Mouse (Mus musculus): ENCODE results near the gene Kctd3.

Kctd3 gene

DNA sequence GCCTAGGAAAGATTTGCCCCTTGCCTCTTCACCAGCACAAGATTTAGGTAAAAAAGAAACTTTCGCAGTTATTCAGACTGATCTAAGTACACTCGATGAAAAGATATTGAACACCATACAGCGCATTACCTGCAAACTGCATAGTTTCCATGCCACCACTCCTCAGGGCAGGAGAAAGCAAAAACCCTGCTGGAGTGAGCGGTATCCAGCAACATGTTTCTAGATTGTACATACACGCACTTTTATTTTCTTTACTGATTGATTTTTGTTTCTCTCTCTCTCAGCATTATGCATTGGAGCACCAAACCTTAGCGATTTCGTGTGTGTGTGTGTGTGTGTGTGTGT lies 311 bp upstream of the Kctd3 start:
- DNase-seq (ENCODE audit: inconsistent ontology term) = no peak

DNA sequence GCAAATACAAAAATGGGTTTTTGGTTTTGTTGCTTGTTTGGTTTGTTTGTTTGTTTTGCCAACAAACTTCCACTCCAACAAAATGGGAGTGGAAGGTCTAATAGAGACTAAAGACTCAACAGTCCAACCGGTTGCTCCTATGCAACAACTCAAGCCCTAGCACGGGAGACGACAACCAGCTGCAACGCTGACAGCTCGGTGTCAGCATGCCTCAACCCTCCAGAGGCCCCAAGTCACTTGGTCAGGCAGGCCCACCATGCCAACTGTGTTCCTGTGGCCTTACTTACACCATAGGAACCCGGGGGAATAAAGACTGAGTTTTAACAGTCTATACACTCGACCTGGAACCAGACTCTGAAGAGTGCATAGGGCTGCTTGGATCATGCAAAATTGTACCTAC lies 815 bp downstream of the Kctd3 start:
- no peak for DNase-seq (ENCODE audit: inconsistent ontology term)

DNA sequence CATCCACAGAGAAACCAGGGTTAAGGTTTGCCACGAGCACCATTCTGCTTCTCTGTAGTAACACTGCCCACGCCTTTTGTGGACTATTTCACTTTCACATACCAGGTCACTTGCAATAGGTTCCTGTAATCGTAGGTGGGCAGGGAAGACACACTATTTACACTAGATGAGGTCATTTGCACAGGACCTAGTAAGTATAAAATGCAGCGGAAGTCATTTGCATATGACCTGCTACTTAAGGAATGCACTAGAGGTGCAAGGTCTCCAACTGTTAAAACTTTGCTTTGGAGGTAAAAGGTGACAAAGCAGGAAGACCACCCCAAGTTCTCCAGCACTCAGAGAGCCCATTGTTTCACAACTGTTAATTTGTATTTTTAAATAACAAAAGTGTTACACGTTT lies 1.4 kb downstream of the Kctd3 start:
- DNase-seq (ENCODE audit: inconsistent ontology term) = no peak

DNA sequence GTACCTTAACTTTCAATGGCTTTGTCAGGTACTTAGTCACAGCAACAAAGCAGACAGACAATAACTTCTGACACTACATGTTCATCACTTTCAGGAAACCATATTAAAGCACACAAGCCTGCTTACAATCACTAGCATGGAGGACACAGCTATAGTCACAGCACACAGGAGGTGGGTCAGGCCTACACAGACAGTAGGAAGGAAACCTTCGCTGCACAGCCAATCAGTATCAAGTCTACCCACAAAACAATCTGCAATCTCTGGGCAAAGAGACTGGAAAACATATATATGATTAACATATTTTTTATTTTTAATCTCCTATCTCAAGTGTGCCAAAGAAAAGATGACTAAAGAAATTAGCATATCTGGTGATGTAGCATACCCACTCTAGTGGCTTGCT lies 2.9 kb downstream of the Kctd3 start:
- DNase-seq (ENCODE audit: inconsistent ontology term) = no peak

DNA sequence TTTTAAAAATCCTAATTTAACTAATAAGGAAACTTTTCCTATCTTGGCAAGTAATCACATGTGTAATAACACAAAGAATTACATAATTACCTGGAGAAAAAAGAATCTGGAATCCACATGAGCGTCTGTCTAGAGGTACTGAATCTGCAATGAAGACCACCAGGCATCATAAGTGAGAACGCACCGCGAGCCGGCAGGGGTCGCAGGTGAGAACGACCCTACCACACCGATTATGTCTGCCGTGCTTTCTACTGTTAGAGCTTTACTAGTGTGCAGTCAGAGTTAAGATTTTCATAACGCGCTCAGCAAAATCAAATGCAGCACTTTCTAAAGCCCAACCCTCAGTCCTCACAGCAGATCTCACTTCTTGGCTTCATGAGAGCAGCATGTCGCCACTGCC lies 5.8 kb downstream of the Kctd3 start:
- DNase-seq (ENCODE audit: inconsistent ontology term) = no peak

DNA sequence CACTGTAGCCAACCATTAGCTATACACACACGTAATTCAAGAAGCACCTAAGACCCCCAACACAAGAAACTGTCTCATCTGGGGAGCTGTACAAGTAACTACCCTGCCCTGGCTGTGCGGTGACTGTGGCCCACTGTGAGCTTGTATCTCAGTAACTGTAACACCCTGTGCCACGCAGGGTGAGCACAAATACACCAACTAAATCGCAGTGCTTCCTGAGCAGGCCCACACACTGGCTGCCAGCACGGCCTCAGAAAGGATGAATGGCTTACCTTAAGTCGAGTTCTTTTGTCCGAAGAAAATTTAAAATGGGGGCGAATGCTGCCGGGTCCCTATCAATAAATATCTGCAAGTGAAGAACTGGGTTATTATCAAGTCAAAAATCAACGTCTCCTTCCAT lies 7.7 kb downstream of the Kctd3 start:
- no peak for DNase-seq (ENCODE audit: inconsistent ontology term)

DNA sequence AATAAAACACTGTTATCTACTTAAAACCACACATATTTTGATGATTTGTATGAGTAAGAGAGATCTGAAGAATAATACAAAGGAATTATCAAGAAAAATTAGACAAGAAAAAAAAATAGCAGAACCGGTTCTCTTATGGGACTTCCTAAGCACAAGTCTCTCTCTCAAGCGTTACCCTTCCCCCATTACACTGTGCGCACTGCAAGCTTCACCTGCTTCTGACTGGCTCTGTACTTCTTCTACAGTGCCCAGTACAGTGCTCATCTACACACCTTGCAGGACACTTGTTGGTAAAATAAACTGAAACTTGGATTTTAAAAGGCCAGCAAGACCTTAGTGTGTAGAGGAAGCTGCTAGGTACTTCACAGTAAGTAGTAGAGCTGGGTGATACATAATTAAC lies 9.7 kb downstream of the Kctd3 start:
- DNase-seq (ENCODE audit: inconsistent ontology term) = no peak

DNA sequence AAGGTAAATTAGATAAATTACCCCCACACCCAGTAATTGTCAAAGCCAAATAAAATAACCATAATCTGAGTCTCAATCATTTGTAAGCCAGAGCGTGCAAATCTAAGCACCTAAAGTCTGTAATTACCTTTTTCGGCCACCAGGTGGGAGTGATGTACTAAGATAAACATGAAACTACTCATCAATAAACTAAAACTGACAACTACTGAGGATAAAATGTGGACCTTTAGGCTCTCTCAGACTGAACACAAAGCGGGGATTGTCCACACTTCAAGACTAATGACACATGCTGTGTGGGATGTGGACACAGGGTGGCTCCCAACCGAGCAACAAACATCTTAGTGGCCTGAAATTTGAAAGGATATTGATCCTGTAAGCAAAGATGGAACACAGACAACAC lies 14.4 kb downstream of the Kctd3 start:
- DNase-seq (ENCODE audit: inconsistent ontology term) = peak; percentile 88

DNA sequence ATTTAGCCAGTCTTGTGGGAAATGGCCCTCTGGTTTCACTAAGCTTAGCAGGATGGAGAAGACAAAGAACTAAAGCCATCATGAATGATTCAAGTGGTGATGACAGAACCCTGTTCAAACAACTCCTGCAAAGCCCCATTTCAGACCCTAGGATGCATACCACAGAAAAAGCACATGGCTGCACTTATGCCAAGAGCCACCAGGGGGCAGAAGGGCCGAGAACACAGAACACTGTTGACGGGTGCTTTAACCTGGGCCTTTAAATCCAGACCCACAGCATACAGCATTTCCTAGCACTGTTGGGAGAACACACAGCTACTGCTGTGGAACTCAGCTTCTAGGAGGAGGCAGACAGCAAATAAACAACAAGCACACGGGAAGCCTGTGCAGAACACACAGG lies 27.6 kb downstream of the Kctd3 start:
- DNase-seq (ENCODE audit: inconsistent ontology term) = peak; percentile 47

DNA sequence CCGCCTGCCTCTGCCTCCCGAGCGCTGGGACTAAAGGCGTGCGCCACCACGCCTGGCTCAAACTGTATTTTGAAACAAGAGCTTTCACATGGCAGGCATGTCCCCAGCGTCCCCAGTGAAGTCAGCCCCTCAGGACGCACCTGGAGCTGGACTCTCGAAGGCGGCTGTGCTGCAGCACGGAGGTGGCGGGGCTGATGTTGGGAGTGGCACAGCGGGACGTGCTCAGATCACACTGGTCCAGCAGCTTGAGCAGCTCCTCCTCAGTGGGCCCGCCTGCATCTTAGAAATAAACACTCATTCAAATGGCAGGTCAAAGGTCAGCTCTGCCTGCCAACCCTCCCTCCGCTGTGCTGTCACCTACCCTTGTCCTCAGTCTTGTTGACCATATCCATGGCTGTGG lies 33.7 kb downstream of the Kctd3 start:
- no peak for DNase-seq (ENCODE audit: inconsistent ontology term)

DNA sequence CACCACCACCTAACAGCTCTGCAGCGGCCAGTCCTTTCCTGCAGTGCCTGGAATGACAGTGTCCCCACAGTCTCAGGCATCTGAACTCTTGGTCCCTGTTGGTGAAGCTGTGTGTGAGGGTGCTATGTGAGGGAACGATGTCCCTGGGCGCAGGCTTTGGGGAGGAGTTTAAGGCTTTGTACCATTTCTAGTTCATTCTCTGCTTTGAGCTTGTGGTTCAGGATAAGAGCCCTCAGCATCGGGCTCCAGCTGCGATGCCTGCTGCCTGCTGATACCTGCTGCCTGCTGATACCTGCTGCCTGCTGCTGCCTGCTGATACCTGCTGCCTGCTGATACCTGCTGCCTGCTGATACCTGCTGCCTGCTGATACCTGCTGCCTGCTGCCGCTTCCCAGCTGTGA lies 34.6 kb downstream of the Kctd3 start:
- no peak for DNase-seq (ENCODE audit: inconsistent ontology term)

DNA sequence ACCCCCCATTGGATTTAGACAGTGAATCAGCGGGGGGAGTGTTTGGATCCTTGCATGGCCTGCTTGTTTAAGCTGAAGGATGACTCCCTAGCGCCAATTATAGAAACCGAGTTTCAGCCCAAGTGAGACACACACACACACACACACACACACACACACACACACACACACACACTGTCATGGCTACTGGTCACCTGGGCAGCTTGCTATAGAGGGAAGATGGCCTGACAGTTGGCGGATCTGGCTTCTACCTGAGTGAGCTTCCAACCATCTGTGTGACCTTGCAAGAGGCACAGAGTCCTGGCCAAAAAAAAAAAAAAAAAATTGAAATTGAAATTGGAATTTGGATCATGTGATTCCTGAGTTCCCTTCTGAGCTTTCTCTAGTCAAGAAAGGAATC lies 55.1 kb downstream of the Kctd3 start:
- DNase-seq (ENCODE audit: inconsistent ontology term) = no peak

DNA sequence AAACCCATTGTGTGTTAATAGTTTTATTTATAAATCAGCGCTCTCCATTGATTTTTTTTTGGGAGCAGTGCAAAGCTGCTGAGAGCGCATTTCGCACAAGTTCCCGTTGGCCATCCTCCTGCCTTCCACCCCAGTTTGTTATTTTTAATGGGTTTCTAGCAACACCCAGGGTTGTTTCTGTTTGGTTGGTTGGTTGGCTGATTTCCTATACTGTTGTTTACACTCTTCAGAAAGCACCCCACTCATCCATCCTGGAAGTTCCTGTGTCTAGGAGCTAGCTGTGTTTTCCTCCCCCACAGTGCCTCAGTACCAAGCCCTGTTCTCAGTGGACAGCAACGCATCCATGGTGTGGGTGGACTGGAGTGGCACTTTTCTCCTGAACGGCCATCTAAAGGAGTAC lies 56.5 kb downstream of the Kctd3 start:
- DNase-seq (ENCODE audit: inconsistent ontology term) = no peak

DNA sequence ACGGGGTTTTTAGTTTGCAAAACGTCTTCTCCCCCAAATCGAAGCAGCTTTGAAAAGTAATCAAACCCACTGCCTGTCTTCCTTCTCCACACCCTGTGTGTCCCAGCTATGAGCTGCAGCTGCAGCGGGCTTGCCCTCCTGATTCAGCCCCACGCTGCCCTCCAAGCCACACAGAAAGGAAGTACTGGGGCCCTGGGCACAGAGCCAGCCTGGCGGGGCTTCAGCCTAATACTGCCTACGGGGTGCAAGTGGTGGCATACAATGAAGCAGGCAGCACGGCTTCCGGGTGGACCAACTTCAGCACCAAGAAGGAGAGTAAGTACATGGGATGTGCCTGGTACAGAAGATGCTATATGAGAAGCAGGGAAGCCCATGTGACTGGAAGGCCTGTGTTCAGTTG lies 59.4 kb downstream of the Kctd3 start:
- DNase-seq (ENCODE audit: inconsistent ontology term) = peak; percentile 55

DNA sequence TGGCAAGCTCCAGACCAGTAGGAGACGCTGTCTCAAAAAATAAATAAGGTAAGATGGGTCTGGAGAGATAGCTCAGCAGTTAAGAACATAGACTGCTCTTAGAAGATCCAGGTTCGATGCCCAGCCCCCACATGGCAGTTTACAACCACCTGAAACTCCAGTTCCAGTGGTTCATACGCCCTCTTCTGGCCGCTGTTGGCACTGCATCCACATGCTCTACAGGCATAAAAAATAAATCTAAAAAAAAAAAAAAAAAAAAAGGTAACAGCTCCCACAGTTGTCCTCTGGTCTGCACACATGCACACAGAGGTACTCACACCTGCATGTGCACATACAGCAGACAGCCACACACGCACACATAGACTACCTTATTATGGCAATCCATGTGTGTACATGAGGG lies 59.8 kb downstream of the Kctd3 start:
- no peak for DNase-seq (ENCODE audit: inconsistent ontology term)

DNA sequence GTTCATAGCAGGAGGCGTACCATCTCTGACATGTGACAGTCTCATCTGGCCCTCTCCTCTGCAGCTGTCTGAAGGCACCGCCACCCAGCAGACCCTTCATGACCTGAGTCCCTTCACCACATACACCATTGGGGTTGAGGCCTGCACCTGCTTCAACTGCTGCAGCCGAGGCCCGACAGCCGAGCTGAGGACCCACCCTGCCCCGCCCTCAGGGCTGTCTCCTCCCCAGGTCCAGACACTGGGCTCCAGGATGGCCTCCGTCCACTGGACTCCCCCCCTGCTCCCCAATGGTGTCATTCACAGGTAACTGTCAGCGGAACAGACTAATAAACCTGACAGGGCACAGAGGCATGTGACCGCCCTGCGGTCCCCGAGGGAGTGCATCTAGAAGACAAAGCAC lies 60.8 kb downstream of the Kctd3 start:
- no peak for DNase-seq (ENCODE audit: inconsistent ontology term)

DNA sequence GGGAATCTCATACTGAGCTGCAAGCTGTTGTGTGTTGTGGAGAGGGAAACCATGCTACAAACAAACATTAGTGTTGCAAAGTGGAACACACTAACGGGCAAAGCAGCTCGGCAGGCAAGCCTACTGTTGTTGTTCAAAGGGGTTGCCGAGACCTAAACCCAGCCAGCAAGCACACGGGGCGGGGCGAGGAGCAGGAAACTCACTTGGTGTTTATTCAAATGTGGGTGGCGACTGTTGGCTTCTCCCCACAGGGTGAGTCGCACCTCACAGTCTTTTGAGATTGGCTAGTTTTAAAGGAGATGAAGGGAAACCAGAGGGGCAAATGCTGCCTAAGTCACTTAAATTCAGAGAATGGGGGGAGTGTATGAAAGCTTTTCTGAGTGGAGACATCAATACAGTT lies 62.3 kb downstream of the Kctd3 start:
- DNase-seq (ENCODE audit: inconsistent ontology term) = no peak

DNA sequence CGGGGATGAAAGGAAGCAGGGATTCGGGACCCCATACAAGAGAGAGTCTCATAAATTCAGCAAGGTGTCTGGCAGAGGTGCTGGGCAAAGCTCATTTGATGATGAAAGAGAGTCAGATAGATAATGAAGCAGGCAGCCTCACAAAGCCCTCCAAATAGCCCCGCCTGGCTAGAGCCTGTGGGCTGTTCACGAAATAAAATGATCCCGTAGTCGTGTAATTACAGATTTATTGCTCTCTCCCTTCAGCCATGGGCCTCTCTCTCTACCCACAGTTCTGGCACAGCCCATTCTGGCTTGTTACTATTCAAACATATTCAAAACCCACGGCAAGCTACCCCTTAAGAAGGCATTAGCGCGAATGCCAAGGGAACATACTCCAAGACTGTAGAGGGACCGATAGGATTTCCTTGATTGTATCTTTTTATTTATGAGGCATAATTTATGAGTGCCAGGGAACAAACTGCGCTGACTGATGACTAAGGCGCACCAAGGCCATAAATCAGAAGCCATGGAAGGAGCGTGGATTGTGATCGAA lies 70.3 kb downstream of the Kctd3 start:
- DNase-seq (ENCODE audit: inconsistent ontology term) = no peak

All from Muller cell, postnatal 12 days (primary cell).